Mouse (Mus musculus): ENCODE measurements around the gene Bdnf. TPM values are rescaled to one million over a fixed set of nuclear protein-coding genes. Genes with fewer than 3 reads are reported as not detected.
A peak's percentile ranks its signal among the peaks of the same experiment; 100 is the strongest.

The Bdnf gene
- 8.2 and 8.8 TPM in 2 replicates for polyA plus RNA-seq (2012; rRNA removed)

- DNase-seq (ENCODE audit: extremely low spot score in 1 of 2, low spot score in 1 of 2) = no peak
Observed at GRCm38 (mm10) chr2:109674532-109674931, at the start of gene Bdnf. Gene Bdnf (plus strand): TSS chr2:109674700.

GRCm38 (mm10) chr2:109626864-109627263 is 47.6 kb upstream of the Bdnf start:
- no peak for DNase-seq (ENCODE audit: extremely low spot score in 1 of 2, low spot score in 1 of 2)

- peak in 1 of 2 experiments; percentile 26 for DNase-seq (ENCODE audit: extremely low spot score in 1 of 2, low spot score in 1 of 2)
Observed at GRCm38 (mm10) chr2:109673509-109674455, 718 bp upstream of the Bdnf start.

GRCm38 (mm10) chr2:109675051-109675450 is 551 bp downstream of the Bdnf start:
- DNase-seq (ENCODE audit: extremely low spot score in 1 of 2, low spot score in 1 of 2) = no peak

- peak in 1 of 2 experiments; percentile 50 for DNase-seq (ENCODE audit: extremely low spot score in 1 of 2, low spot score in 1 of 2)
Observed at GRCm38 (mm10) chr2:109675973-109676617, 1.6 kb downstream of the Bdnf start.

- DNase-seq (ENCODE audit: extremely low spot score in 1 of 2, low spot score in 1 of 2) = no peak
Observed at GRCm38 (mm10) chr2:109676618-109676974, 2.1 kb downstream of the Bdnf start.

GRCm38 (mm10) chr2:109677221-109678089 is 3.0 kb downstream of the Bdnf start:
- peak in 1 of 2 experiments; percentile 56 for DNase-seq (ENCODE audit: extremely low spot score in 1 of 2, low spot score in 1 of 2)

- peak; percentile 87 to 91 for DNase-seq (ENCODE audit: extremely low spot score in 1 of 2, low spot score in 1 of 2)
Observed at GRCm38 (mm10) chr2:109678090-109678409, 3.5 kb downstream of the Bdnf start.

- DNase-seq (ENCODE audit: extremely low spot score in 1 of 2, low spot score in 1 of 2) = no peak
Observed at GRCm38 (mm10) chr2:109678454-109678853, 4.0 kb downstream of the Bdnf start.

- DNase-seq (ENCODE audit: extremely low spot score in 1 of 2, low spot score in 1 of 2) = no peak
Observed at GRCm38 (mm10) chr2:109679446-109679845, 4.9 kb downstream of the Bdnf start.

- no peak for DNase-seq (ENCODE audit: extremely low spot score in 1 of 2, low spot score in 1 of 2)
Observed at GRCm38 (mm10) chr2:109681071-109681470, 6.6 kb downstream of the Bdnf start.

GRCm38 (mm10) chr2:109688661-109689060 is 14.2 kb downstream of the Bdnf start:
- no peak for DNase-seq (ENCODE audit: extremely low spot score in 1 of 2, low spot score in 1 of 2)

GRCm38 (mm10) chr2:109692266-109693177 is 18.0 kb downstream of the Bdnf start:
- DNase-seq (ENCODE audit: extremely low spot score in 1 of 2, low spot score in 1 of 2) = peak in 1 of 2 experiments; percentile 71

GRCm38 (mm10) chr2:109693178-109694115 is 18.9 kb downstream of the Bdnf start:
- no peak for DNase-seq (ENCODE audit: extremely low spot score in 1 of 2, low spot score in 1 of 2)

GRCm38 (mm10) chr2:109694116-109694837 is 19.8 kb downstream of the Bdnf start:
- DNase-seq (ENCODE audit: extremely low spot score in 1 of 2, low spot score in 1 of 2) = no peak

- peak in 1 of 2 experiments; percentile 87 for DNase-seq (ENCODE audit: extremely low spot score in 1 of 2, low spot score in 1 of 2)
Observed at GRCm38 (mm10) chr2:109694838-109695225, 20.3 kb downstream of the Bdnf start.

GRCm38 (mm10) chr2:109697151-109697550 is 22.7 kb downstream of the Bdnf start:
- no peak for DNase-seq (ENCODE audit: extremely low spot score in 1 of 2, low spot score in 1 of 2)

GRCm38 (mm10) chr2:109700291-109700690 is 25.8 kb downstream of the Bdnf start:
- DNase-seq (ENCODE audit: extremely low spot score in 1 of 2, low spot score in 1 of 2) = no peak
